Mouse (Mus musculus): ENCODE data around the gene Gm20219. TPM values are rescaled to one million over a fixed set of nuclear protein-coding genes. Genes with fewer than 3 reads are reported as not detected.
"Not testable (repeated sequence)": the region's sequence is repeated elsewhere in the genome, so short reads cannot be mapped to it uniquely, and the experiment has no call there.

Gm20219 gene
- total RNA-seq, 2 experiments from 2014 or later = 0.27 to 0.42 TPM

DNA sequence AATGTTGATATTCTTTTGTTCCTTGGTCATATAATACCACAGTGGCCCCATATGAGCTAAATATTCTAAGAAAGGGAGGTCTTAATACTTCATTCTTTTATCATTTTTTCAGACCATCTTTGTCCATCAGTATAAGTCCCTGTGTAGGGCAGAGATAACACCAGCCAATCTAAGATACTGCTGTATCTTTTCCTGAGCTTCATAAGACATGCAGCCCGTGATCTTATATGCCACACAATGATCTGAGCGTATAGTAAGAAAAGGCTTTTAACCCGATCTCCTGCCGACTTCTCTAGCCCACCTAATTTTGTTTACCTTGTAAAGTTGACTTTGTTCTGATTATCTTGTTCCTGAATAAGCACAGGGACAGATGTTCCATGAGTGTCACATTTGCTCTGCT is 29.2 kb downstream of the Gm20219 start:
- intact Hi-C loops (cut with DNase I; ENCODE audit: low total_unique reads) = no loop called here
- DNase-seq = no peak

- intact Hi-C loops (cut with DNase I; ENCODE audit: low total_unique reads) = no loop called here
- no peak for DNase-seq
Measured at GRCm38 (mm10) chr17:56522744-56523143, 31.4 kb downstream of the Gm20219 start.

- no peak for DNase-seq
- intact Hi-C loops (cut with DNase I; ENCODE audit: low total_unique reads) = no loop called here
Measured at GRCm38 (mm10) chr17:56515690-56516410, 38.3 kb downstream of the Gm20219 start.

DNA sequence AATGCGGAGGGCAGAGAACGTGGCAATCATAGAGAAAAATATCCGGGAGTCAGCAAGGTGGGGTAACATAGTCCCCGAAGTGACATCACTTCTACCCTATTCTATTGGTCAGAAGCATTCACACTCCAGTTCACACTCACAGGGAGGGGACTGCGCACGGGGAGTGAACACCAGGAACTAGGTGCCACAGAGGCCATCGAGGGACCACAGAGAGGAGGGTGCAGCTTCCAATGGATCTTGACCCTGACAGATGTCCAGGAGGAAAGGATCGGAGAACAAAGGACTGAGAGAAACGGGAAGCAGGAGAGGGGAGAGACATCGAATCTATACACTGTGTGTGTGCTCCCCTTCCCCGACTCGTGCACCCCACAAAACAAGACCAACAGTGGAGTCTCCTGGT is 39.3 kb downstream of the Gm20219 start:
- intact Hi-C loops (cut with DNase I; ENCODE audit: low total_unique reads) = no loop called here

GRCm38 (mm10) chr17:56514330-56514729 is 39.9 kb downstream of the Gm20219 start:
- DNase-seq = no peak
- intact Hi-C loops (cut with DNase I; ENCODE audit: low total_unique reads) = no loop called here

More for the DNA sequence above, 39.3 kb downstream of the Gm20219 start:
- no peak for DNase-seq

- intact Hi-C loops (cut with DNase I; ENCODE audit: low total_unique reads) = no loop called here
- no peak for DNase-seq
Measured at GRCm38 (mm10) chr17:56512310-56512709, 41.9 kb downstream of the Gm20219 start, which contains the start of gene Znrf4. Znrf4 (minus strand) TSS chr17:56512431.

DNA sequence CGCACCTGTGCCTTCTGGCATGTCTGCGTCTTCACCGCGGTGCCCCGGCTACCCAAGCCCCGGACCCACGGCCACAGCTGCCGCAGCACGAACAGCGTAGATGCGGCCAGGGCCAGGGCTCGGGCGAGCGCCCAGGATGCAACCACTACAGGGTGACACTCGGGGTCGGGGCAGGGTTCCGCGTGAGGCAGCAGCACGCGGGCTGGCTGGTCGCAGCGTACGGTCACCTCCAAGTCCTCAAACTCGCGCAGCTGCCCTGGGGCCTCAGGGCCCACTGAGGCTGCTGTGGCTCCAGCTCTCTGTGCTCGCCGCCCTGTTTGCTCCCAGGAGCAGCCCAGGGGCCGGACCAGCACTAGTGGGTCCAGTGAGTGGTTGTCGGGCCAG is 42.5 kb downstream of the Gm20219 start:
- intact Hi-C loops (cut with DNase I; ENCODE audit: low total_unique reads) = no loop called here
- no peak for DNase-seq

- intact Hi-C loops (cut with DNase I; ENCODE audit: low total_unique reads) = no loop called here
- DNase-seq = no peak
Measured at GRCm38 (mm10) chr17:56510970-56511706, 43.0 kb downstream of the Gm20219 start.

DNA sequence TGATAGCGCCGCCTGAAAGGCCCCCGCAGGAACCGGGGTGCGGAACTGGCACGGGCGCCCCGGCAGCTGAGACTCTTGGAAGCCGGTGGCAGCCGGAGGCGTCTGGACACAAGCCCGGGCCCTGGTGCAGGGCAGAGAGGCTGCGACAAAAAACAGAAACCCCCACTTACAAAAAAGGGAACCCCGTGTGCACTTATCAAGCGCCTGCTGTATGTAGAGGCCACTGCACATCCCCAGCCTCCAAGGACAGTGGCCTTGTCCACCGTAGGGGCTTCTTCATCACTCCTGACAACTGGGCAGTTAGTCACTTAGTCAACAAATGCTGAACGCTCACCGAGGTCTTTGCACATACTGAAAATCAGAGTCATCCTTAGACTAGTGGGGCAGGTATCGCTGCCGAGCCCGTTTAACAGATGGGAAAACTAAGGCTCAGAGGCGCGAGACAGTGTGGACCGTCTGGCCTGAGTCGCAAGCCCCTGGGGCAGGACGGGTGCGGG is 43.7 kb downstream of the Gm20219 start:
- DNase-seq = peak; percentile 43
- intact Hi-C loops (cut with DNase I; ENCODE audit: low total_unique reads) = no loop called here

- intact Hi-C loops (cut with DNase I; ENCODE audit: low total_unique reads) = no loop called here
- DNase-seq = no peak
Measured at GRCm38 (mm10) chr17:56509707-56510472, 44.3 kb downstream of the Gm20219 start.

DNA sequence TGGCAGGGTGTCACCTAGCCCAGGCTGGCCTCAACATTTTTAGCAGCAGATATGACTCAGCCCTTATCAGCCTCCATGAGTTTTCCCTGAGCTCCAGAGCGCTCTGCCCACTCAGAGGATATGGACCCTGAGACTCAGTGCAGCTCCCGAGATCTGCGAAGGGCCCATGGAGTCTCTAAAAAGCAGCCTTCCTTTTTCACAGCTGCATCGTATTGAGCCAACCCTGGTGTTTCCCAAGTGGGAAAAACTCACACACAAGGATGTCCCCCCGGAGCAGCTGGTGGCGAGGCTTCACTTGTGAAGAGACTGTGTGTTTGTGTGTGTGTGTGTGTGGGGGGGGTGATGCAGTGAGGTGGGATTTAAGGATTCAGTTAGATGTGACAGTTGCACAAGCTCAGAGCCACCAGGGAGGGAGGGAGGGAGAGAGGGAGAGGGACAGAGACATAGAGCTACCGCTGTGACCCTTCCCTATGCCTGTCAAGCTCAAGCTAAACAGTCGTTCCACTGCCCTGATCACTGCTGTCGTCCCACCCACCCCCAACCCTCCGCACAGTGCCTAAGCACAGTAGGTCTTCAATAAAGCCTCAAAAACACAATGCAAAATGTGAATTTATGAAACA is 45.1 kb downstream of the Gm20219 start:
- intact Hi-C loops (cut with DNase I; ENCODE audit: low total_unique reads) = no loop called here
- no peak for DNase-seq

GRCm38 (mm10) chr17:56507161-56508068 is 46.8 kb downstream of the Gm20219 start:
- intact Hi-C loops (cut with DNase I; ENCODE audit: low total_unique reads) = no loop called here
- peak; percentile 93 for DNase-seq

- no peak for DNase-seq
- intact Hi-C loops (cut with DNase I; ENCODE audit: low total_unique reads) = no loop called here
Measured at GRCm38 (mm10) chr17:56506417-56507065, 47.6 kb downstream of the Gm20219 start.

GRCm38 (mm10) chr17:56505401-56505800 is 48.8 kb downstream of the Gm20219 start:
- intact Hi-C loops (cut with DNase I; ENCODE audit: low total_unique reads) = no loop called here

GRCm38 (mm10) chr17:56502526-56502925 is 51.7 kb downstream of the Gm20219 start:
- intact Hi-C loops (cut with DNase I; ENCODE audit: low total_unique reads) = no loop called here
- DNase-seq = peak; percentile 64

More at GRCm38 (mm10) chr17:56505401-56505800, 48.8 kb downstream of the Gm20219 start:
- no peak for DNase-seq

DNA sequence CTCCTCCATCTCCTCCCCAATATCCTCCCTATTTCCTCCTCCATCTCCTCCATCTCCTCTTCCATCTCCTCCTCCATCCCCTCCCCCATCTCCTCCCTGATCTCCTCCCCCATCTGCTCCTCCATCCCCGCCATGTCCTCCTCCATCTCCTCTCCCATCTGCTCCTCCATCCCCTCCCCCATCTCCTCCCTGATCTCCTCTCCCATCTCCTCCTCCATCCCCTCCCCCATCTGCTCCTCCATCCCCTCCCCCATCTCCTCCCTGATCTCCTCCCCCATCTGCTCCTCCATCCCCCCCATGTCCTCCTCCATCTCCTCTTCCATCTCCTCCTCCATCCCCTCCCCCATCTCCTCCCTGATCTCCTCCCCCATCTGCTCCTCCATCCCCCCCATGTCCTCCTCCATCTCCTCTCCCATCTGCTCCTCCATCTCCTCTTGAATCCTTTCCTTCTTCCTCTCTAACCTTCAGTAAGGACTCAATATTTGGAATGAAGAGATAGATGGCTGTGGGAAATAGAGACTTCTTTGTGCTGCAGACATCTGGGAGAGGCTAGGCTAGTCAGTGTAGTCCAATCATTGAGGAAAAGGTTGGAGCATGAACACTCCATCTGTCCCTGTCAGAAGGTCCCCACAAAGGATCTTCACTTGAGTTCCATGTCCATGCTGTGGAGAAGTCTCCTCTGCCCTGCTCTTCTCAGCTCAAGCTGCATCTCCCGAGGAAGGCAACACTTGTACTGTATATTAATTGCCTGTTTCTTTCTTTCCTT is 52.4 kb downstream of the Gm20219 start:
- DNase-seq; intact Hi-C loops (cut with DNase I; ENCODE audit: low total_unique reads): not testable (repeated sequence)

All from gastrocnemius, postnatal 14 days (tissue).